Comparison of ENCODE assay signal across 18 mouse cellular contexts in genomic region chr3:57739830-57740229, GRCm38 (mm10). TPM values are rescaled to one million over a fixed set of nuclear protein-coding genes. Genes with fewer than 3 reads are reported as not detected.
"Had no signal": no experiment of that assay in that cellular context is flagged by ENCODE, and none has a peak within 500 bp of the region (broad histone marks: within the 10 kb centered on the region; RNA-seq: fewer than 3 reads in every experiment).

No protein-coding gene starts in this region.

- H3K27ac ChIP-seq: kidney, postnatal 0 days; limb, embryonic 12.5 days; limb, embryonic 15.5 days; liver, embryonic 14.5 days; midbrain, embryonic 12.5 days; midbrain, embryonic 15.5 days; neural tube, embryonic 13.5 days; stomach, postnatal 0 days had no signal

- ATAC-seq: intestine, embryonic 16.5 days; liver, postnatal 0 days; midbrain, embryonic 15.5 days had no signal

- DNase-seq: kidney, adult 2 months; kidney, postnatal 25 days; left cerebral cortex, postnatal 4 days; liver, postnatal 0 days; lung, embryonic 14.5 days; lung, postnatal 14 days; lung, postnatal 4 days; thymus, postnatal 25 days had no signal

- H3K4me3 ChIP-seq: limb, embryonic 12.5 days; limb, embryonic 15.5 days; midbrain, embryonic 12.5 days; midbrain, embryonic 15.5 days; neural tube, embryonic 13.5 days had no signal

RNA-seq across cellular contexts. Expression of gene Ankub1, which starts 47.2 kb away (rescaled TPM):
- total RNA-seq: megakaryocyte, adult 5-6 weeks had no signal
